Mouse (Mus musculus) left cerebral cortex, postnatal 4 days (tissue): ENCODE results near the gene Zfp790. TPM values are rescaled to one million over a fixed set of nuclear protein-coding genes. Genes with fewer than 3 reads are reported as not detected.
A peak's percentile ranks its signal among the peaks of the same experiment; 100 is the strongest.
"Not testable (repeated sequence)": the region's sequence is repeated elsewhere in the genome, so short reads cannot be mapped to it uniquely, and the experiment has no call there.

Experiments used
- DNase-seq: peaks from one replicate; pipeline ENCODE4 v3.0.0-alpha.2; 2022
- intact Hi-C: fragments of 180-260 bp; cut with DNase I; formaldehyde crosslinking; loops from one replicate; pipeline ENCODE4 v1.15.1; 2025
- microRNA-seq: library from miRNA; unstranded; fragments of <30 nt; microRNA quantifications from one replicate; pipeline ENCODE4 v1.2.0, GENCODE M21; 2022
- total RNA-seq, 2 experiments: library from RNA; stranded (reverse); gene quantifications; 2 replicates each; pipeline ENCODE4 v1.2.3; 2021

Gene Zfp790
- total RNA-seq, 2 experiments from 2014 or later, result 24.5 to 27.9 TPM

DNA sequence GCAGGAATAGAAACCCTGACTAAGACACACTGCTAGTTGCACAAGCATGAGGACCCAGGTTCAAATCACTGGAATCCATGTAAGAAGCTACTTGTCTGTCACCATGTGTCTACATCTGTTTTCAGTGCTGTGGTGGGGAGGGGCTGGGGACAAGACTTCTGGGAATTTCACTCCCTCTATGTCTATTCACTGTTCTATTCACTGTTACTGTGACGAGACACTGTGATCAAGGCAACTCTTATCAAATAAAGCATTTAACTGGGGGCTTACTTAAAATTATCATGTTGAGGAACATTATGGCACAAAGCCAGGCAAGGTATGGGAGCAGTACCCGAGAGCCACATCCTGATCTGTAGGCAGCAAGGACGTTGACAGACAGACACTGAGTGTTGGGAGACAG is 23.3 kb downstream of the Zfp790 start:
- intact Hi-C loops, result no loop called here

DNA sequence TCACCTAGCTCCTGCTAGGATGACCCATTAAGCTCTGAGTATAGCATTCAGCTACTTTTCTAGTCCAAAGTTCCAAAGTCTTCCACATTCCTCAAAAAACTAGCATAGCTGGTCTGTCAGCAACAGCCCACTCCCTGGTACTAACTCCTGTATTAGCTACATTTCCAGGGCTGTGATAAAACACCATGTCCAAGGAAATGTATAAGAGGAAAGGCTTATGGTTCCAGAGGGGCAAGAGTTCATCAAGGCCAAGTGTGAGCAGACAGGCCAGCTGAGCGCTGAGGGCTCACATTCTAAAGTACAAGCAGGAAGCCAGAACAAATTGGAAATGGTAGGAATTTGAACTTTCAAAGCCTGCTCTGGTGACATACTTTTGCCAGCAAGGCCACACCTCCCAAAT is 26.2 kb downstream of the Zfp790 start:
- intact Hi-C loops, result no loop called here
- DNase-seq, result no peak

More for the DNA sequence above, 23.3 kb downstream of the Zfp790 start:
- DNase-seq, result no peak

DNA sequence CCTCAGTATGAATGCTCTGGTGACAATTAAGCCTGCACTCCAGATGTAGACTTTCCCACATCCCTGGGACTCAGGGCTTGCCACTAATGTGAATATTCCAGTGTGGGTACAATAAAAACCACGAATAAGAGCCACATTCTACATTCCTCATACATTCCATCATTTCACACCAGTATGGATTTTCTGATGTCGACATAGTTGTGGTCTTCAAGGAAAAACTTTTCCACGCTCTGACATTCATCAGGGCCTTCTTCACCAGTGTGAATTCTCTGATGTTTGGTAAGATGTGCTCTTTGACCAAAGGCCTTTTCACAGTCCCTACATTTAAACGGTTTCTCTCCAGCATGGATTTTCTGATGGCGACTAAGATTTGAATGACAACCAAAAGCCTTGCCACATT is 28.7 kb downstream of the Zfp790 start:
- intact Hi-C loops, result no loop called here
- DNase-seq, result no peak

DNA sequence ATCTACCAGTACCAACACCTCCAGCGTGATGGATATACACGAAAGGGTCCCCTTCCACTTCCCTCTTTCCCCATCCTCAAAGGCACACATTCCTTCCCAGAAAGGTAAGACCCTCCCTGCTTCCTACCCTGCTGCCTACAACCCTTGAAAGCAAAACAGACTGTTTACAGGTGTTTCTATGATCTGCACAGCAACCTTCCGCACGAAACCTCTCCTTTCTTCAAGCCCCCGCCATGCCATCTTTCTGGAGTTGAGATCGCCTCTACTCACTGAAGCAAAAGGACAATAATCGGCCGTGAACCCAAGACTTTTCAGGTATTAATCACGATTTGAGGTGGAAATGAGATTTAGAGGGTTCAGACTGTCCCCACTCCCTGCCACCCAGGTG is 36.9 kb downstream of the Zfp790 start:
- no peak for DNase-seq
- intact Hi-C loops, result no loop called here

DNA sequence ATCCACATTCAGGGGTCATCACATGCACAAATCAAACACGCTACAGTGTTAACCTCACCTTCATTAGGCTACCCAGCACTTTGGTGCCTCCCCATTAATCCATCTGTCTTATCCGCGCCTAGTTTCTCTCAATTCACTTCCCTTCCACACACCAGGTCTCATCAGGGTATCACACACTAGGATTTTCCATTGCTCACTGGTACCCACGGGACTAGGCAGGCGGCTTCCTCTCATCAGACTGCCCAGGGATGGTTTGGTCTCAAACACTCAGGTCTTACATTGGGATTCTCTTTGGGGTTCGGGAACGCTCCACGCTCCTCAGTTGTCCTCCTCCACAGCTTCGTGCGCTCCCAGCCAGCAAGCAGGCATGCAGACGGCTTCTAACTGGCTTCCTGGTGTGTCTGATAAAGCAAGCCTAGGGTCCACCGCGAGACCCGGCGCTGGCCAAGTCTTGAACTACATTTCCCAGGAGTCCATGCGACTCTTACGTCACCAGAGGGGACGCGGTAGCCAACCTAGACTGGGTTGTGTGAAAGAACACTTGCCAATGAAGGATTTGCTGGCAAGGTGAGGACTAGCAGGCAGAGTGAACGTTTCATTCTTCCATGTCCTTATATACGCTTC is 37.4 kb downstream of the Zfp790 start, which contains the start of gene Zfp940:
TSS of gene Zfp940 (minus strand) at position 451 of the 624 bp plus-strand sequence.
- intact Hi-C loops, result no loop called here
- DNase-seq, result peak; percentile 87

DNA sequence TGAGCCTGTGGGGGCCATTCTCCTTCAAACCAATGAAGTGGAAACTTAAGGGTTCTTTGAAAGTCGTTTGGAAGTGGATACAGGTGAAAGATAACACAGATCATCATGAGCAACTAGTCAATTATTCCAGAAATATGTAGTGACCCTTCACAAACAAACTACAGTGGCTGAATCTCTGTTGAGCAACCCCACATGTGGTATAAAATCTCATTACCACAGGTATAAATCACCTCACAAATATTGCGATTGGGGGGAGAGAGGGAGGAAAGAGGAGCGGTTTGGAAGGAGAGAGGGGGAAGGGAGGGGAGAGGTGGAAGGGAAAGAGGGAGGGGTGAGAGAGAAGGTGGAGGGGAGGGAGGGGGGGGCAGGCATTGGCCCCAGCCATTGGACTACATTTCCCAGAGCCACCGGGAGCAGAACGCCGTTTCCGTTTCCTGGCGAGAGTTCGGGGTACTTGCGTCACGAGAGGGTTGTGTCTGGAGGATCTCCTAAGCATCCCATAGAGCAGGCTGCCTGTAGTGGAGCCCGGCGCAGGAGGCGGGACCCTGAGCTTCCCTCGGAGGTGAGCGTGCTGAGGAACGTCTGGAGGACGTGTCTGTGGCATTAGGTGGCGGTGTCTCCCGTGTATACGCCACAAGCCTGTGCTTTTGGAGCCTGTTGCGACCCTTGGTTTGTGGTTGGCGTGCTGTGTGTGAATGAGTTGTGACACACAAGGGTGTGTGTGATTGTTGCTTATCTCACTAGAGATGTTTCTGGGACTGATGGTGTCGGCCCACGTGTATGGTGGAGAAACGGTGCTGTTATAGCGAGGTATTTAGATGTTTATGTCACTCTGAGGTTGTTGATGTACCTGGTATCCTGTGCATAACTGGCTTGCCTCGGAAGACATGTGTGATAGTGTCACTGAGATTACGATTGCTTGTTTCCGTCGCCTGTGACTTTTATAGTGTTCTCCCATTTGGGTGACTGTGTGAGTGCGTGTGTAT is 43.9 kb downstream of the Zfp790 start, which contains the start of gene Zfp420:
TSS of gene Zfp420 (plus strand) at position 448 of the 986 bp plus-strand sequence.
- DNase-seq, result peak; percentile 88
- intact Hi-C loops, result no loop called here

DNA sequence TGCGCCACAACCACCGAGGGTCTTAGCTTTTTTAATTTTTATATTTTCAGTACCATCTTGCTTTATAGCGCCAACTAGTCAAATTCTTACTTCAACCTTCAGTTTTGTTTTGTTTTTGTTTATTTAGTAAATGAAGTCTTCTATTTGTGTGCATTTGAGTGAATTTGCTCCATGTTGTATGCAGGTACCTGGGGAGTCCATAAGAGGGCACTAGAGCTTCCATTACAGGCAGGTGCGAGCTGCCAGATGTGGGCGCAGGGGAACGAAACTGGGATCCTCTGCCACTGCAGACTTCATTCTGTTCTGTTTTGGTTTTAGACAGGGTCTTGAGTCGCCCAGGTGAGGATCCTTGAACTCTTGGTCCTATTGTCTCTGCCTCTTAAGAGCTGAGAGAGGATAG is 45.7 kb downstream of the Zfp790 start:
- intact Hi-C loops, result no loop called here
- DNase-seq, result no peak

DNA sequence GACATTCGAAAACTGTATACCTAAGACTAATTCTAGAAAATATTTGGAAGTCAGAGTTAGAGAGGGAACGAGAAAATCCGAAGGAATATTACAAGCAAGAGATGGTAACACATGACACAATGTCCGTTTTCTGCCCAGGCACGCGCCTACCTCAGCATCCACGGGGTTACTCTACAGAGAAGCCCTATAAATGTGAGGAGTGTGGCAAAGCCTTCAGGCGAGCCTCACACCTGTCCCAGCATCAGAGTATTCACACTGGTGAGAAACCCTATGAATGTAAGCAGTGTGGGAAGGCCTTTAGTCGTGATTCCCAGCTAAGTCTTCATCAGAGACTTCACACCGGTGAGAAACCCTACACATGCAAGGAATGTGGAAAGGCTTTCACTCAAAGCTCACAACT is 58.3 kb downstream of the Zfp790 start:
- DNase-seq, result no peak
- intact Hi-C loops, result no loop called here

DNA sequence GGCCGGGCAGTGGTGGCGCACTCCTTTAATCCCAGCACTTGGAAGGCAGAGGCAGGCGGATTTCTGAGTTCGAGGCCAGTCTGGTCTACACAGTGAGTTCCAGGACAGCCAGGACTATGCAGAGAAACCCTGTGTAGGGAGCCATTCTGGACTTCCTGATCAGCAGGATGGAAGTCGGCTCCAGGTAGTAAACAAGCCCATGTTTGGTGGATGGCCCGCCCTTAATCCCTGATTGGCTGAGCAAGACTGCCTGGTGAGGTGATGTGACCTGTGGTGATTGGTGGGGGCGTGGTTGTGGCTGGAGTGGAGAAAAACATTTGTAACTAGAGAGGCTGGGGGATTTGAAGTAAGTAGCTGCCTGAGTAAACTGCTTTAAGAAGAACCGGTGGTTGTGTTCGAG is 61.6 kb downstream of the Zfp790 start:
- intact Hi-C loops, result not testable (repeated sequence)

DNA sequence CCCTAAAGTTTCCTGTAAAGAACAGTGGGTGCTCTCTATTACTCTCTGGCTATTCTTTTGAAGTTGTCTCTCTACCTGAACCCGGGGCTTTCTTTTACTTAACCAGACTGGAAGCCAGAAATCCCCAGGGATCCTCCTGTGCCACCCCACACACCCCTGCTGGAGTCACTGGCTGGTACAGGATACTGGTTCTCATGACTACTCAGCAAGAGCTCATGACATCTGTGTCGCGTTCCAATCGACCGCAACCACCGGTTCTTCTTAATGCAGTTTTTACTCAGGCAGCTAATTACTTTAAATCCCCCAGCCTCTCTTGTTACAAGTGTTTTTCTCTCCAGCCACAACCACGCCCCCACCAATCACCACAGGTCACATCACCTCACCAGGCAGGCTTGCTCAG is 64.1 kb downstream of the Zfp790 start:
- DNase-seq, result no peak
- intact Hi-C loops, result no loop called here

More for the DNA sequence above, 61.6 kb downstream of the Zfp790 start:
- not testable (repeated sequence) for DNase-seq

Small RNAs within 50 kb of the gene (microRNA-seq; reads per million reads assigned to microRNA genes)
- gene Mir1964, result 5.4 reads per million, percentile 13 among the genes with 10 or more reads in this experiment

Other genes with a start within 250 kb of the Zfp790 start
- gene Catsperg2, start 89.1 kb upstream of the Zfp790 start, total RNA-seq, result 1 to 10 TPM; 1.1 TPM
- 10 to 100 TPM; 19.8 to 21.5 TPM for gene Zfp84, start 47.6 kb upstream of the Zfp790 start, total RNA-seq
- gene Zfp30, start 32.1 kb upstream of the Zfp790 start, total RNA-seq, result 10 to 100 TPM; 12.0 to 13.1 TPM
- 10 to 100 TPM; 17.7 to 19.5 TPM for gene Zfp940, start 37.6 kb downstream of the Zfp790 start, total RNA-seq
- gene Zfp420, start 43.9 kb downstream of the Zfp790 start, total RNA-seq, result 10 to 100 TPM; 16.2 to 18.6 TPM
- 10 to 100 TPM; 19.5 to 22.5 TPM for gene Zfp27, start 90.5 kb downstream of the Zfp790 start, total RNA-seq
- 10 to 100 TPM in 1 of 2 experiments, 1 to 10 TPM in 1; 9.9 to 10.7 TPM for gene Zfp383, start 92.1 kb downstream of the Zfp790 start, total RNA-seq
- gene Zfp74, start 138.0 kb downstream of the Zfp790 start, total RNA-seq, result 10 to 100 TPM; 25.4 to 28.2 TPM
- 1 to 10 TPM; 5.1 to 5.4 TPM for gene Zfp568, start 167.8 kb downstream of the Zfp790 start, total RNA-seq
- gene Zfp14, start 235.3 kb downstream of the Zfp790 start, total RNA-seq, result 10 to 100 TPM; 10.9 to 11.5 TPM